Mouse (Mus musculus) induced T-regulatory cell, adult 2 months (primary cell): ENCODE data around the gene Gm10600.
"Not testable (repeated sequence)": the region's sequence is repeated elsewhere in the genome, so short reads cannot be mapped to it uniquely, and the experiment has no call there.

Experiments
- DNase-seq: peaks from one replicate; pipeline ENCODE4 v3.0.0-alpha.2; 2012; ENCODE audit warnings: low read depth

Gm10600 gene

DNA sequence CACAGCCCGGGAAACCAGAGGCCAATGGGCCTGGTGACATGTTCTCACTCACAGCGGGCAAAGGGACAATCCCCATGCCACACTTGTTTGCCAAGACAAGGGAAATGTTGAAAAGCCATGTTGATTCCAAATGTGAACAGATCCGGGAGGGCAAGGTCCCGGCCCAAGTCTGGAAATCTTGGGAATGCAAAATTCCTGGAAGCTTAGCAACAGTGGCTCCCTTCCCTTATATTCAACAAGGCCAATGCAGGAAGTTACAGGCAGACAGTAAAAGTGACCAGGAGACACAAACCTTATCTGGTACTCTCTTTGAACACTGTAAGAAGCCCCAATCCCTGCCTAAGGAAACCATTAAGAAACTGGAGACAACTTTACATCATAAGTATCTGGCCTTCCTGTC lies at the start of gene Gm10600:
Gene Gm10600 (plus strand): TSS at position 301 of the 400 bp plus-strand sequence.
- DNase-seq, result not testable (repeated sequence)

DNA sequence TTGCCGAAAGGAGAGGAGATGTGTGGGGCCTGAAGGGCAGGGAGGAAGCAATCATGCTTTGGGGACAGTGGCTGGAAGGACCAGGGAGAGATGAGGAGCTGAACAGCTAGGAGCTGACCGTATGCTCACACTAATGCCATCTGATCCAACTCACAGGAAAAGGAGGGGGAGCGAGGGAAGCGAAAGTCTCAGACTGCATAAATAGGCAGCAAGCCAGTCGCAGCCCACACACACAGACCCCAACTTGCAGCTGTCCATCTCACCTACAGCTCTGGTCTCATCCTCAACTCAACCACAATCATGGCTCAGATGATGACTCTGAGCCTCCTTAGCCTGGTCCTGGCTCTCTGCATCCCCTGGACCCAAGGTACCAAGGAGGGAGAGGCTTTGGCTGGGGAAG lies 15.0 kb downstream of the Gm10600 start, which contains the start of gene Ccl21b:
Gene Ccl21b (plus strand): TSS at position 301 of the 400 bp plus-strand sequence.
- DNase-seq, result not testable (repeated sequence)
